Mouse (Mus musculus): Measurements from ENCODE around the gene Gm49320.

Gm49320 gene

DNA sequence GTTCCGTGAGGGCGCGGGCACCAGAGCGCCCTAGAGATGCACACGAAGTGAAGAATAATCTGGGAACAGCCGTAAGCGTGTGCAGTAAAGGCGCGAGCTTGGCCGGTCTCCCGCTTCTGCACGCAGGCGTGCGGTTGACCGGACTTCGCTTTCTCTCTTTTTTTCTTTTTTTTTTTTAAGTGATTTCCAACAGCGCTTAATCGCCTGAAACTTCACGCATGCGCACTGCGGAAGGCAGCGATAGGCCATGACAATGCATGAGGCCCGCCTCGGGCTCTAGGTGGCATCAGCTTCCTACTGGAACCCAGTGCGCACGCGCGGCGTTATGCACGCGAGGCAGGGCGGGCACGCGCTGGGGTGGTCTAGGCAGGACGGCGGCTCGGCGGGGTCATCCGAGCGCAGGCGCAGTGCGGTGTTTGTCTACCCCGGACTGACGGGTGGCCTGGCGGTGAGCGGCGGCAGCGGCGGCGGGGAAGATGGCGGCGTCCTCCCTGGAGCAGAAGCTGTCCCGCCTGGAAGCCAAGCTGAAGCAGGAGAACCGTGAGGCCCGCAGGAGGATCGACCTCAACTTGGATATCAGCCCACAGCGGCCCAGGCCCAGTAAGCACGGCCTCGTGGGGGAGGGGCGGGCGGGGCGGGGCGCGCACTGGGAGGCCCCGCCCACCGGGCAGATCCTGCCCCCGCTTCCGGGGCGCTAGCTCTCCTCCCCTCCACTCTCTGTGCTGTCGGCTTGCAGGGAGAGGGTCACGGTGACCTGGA is at the start of gene Gm49320, which contains the start of gene Map2k7:
Gm49320 (plus strand) TSS at position 432 of the 759 bp plus-strand sequence.
Map2k7 (plus strand) TSS at position 307 of the 759 bp plus-strand sequence.
- DNase-seq (ENCODE audit: low spot score), result peak; percentile 100

DNA sequence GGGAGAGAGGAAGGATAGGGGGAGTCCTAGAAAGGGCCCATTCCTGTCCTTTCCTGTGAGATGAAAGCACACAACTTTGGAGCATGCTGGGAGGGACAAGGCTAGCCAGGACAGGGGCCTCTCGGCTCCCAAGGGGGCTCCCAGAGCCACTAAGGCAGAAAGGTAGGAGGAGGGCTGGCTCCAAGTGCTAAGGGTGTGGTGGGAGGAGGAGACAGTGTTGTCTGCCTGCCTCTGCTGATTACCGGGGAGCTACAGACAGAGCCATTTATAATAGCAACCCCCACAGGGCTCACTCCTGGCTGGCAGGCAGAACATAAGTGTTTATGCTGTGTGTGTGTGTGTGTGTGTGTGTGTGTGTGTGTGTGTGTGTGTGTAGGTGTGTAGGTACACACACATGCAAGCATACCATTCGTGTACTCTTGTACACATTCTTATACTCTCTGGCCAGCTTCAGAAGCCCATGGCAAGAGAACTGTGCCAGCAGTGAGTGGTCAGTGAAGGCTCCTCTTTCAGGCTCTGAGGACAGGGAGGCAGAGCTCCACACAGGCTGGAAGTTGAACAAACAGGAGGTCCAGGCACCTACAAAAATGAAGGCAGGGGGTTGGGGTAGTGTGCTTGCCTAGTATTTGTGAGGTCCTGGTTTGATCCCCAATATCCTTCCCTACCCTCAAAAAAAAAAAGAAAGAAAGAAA is 49.5 kb upstream of the Gm49320 start:
- no peak for DNase-seq (ENCODE audit: low spot score)

DNA sequence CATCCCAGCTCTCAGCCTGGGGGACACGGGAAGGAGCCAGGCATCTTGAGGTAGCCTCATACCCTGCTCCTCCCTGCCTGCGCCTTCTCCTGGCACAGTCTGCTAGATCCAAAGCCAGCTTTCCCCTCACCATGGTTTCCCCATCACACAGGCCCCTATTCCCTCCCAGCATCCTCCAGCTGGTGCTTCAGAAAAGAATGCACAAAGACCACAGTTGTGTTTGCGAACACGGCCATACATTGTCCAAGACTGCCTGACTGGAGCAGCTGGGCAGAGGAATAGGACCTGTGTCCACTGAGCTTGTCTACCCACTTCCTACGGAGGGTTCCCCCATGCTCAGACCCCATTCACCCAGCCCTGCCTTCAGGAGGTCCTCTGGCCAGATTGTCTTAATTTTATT is 46.4 kb upstream of the Gm49320 start:
- DNase-seq (ENCODE audit: low spot score), result no peak

DNA sequence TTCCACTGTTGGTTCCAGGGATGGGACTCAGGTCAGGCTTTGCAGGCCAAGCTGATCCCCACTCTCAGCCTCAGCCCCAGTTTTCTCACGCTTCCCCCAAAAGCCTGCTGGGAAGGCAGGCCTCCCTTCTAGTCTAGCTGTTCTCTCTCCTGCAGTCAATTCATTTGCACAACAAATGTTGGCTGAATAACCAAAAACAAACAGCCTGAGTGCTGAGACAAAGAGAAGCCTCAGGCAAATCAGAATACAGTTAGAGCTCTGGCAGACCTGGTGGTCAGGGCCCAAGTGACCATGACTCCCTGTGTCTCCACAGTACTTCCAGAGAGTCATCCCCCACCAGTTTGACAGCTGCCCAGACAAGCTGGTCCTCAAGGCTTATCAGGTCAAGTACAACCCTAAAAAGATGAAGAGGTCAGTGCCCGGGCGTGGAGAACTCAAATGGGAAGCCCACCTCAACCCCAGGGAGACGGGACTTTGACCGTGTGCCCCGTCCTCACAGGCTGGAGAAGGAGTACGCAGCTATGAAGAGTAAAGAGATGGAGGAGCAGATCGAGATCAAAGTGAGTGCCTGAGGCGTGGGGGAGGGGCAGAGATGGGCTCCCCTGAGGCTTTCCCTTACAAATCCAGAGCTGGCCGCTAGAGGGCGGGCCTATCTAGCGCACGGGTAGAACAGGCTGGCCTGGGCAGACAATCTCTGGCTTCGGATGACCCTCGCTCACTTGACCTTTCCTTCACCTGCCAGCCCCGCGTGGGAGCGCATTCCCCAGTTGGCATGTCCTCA is 45.7 kb upstream of the Gm49320 start:
- peak; percentile 86 for DNase-seq (ENCODE audit: low spot score)

DNA sequence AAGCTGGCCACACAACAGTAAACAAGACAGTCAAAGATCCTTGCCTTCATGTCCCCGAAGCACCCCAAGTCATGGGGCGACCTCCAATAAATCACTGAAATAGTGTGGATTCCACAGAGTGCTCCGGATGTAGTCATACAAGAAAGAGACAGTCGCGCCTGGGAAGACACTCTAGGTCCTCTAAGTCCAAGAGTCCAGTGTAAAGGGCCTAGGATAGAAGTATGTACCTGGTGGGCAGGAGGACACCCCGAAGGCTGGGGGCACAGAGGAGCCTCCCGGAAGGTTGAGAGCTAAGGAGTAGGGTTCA is 45.1 kb upstream of the Gm49320 start:
- DNase-seq (ENCODE audit: low spot score), result no peak

DNA sequence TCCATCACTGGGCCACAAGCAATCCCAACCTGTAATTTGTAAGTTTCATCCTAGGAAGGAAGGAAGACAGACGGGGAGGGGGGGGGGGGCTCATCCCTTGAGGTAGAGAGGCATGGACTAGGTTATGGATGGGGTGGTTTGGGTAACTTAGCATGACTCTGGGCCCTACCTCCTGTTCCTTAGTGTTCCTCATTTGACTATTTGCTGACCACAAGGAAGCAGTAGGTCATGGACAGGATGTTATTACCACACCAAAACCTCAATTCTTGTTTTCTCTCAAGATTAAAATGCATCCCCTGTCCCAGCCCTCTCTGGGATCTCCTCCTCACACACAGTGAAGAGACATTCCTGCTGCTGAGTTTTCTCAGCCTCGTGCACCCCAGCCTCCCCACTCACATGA is 37.3 kb upstream of the Gm49320 start:
- DNase-seq (ENCODE audit: low spot score), result no peak

DNA sequence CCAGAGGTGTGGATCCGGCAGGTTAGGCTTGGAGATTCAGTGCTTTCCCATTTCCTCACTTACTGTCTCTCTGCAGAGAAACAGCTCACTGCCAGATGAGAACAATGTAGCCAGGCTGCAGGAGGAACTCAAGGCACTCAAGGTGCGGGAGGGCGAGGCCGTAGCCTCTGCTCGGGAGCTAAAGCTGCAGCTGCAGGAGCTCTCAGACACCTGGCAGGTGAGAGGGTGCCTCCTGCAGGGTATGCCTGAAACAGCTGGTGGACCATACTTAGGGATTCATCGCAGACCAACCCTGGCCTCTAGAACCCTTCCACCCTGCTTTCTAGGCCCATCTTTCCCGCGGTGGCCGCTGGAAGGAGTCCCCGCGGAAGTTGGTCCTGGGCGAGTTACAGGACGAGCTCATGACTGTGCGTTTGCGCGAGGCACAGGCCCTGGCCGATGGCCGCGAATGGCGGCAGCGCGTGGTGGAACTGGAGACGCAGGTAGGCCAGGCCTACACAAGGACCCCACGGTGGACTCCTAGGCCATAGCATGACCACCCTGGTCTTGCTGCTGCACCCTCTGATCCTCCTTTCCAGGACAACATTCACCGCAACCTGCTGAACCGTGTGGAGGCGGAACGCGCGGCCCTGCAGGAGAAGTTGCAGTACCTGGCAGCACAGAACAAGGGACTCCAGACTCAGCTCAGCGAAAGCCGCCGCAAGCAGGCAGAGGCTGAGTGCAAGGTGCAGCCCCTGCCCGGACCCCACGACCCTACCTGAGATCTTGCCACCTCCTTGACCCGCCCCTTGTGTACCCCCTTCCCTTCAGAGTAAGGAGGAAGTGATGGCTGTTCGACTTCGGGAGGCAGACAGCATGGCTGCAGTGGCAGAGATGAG is 33.2 kb upstream of the Gm49320 start:
- no peak for DNase-seq (ENCODE audit: low spot score)

DNA sequence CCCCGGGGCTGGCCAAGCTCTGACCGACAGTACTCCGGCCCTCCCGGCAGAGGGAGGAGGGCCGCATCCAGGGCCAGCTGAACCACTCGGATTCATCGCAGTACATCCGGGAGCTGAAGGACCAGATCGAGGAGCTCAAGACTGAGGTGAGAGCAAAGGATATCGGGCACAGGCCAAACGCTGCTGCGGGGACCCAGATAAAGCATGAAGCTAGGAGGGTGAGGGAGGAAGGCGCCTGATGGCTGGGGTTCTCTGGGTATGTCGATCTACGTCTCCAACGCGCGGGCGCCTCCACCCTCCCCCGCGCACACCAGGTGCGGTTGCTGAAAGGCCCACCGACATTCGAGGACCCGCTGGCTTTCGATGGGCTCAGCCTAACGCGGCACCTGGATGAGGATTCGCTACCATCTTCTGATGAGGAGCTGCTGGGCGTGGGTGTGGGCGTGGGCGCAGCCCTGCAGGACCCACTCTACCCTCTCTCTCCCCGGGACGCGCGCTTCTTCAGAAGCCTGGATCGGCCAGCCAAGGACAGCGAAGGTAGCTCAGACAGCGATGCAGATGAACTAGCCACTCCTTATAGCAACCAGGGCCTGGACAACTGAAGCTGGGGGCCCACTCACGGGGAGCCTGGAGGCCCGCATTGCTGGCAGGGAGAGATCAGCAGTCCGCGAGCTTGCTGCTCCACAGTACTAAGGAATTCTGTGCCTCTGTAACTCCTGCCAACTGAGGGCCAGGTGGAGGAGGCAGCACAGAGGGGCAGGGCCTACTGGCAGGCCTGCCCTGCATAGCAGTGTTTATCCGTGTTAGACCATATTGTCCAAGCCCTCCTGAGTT is 32.3 kb upstream of the Gm49320 start:
- DNase-seq (ENCODE audit: low spot score), result no peak

DNA sequence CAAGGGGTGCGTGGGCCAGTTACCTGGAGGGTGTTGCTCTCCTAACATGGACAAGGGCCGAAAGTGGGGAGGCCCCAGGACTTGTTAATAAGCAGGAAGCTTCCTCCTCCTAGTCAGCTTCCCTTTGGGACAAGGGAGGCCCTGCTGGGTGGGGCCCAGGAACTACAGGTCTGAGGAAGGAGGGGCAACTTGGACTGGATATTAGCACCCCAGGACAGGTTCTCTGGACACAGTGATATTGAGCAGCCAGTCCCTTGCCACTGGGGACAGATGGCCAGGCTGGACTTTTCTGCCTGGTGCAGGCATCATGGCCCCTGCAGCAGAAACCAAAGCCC is 31.7 kb upstream of the Gm49320 start:
- no peak for DNase-seq (ENCODE audit: low spot score)

DNA sequence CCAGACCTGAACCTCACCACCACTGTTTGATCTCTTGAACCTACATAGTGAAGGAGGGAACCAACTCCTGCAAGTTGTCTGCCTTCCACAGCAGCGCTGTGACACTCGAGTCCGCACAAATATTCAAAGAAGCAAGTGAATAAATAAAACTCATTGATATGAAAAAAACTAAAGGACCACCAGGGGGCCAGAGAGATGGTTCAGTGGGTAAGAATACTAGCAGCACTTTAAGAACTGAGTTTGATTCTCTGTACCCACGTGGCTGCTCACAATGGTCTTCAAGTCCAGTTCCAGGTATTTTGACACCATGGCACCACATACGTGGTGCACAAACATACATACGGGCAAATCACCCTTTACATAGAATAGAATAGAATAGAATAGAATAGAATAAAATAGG is 27.6 kb upstream of the Gm49320 start:
- no peak for DNase-seq (ENCODE audit: low spot score)

DNA sequence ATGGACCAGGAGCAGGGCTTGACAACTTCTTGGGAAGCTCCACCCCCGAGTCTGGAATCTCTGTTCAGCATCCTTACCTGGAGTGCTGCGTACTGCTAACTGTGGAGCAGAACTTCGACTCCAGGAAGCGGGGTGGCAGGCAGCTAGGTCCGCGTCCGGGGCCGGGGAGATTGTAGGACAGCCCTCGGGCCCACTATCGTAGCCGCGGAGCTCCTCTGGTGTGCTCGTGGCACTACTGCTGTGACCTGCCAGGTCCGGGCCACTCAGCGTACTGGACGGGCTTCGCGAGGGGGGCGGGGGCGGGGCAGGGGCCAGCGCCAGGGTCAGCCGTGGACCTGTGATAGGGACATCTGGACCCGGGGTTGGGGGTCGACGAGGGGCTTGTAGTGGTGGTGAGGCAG is 25.9 kb upstream of the Gm49320 start:
- DNase-seq (ENCODE audit: low spot score), result no peak

DNA sequence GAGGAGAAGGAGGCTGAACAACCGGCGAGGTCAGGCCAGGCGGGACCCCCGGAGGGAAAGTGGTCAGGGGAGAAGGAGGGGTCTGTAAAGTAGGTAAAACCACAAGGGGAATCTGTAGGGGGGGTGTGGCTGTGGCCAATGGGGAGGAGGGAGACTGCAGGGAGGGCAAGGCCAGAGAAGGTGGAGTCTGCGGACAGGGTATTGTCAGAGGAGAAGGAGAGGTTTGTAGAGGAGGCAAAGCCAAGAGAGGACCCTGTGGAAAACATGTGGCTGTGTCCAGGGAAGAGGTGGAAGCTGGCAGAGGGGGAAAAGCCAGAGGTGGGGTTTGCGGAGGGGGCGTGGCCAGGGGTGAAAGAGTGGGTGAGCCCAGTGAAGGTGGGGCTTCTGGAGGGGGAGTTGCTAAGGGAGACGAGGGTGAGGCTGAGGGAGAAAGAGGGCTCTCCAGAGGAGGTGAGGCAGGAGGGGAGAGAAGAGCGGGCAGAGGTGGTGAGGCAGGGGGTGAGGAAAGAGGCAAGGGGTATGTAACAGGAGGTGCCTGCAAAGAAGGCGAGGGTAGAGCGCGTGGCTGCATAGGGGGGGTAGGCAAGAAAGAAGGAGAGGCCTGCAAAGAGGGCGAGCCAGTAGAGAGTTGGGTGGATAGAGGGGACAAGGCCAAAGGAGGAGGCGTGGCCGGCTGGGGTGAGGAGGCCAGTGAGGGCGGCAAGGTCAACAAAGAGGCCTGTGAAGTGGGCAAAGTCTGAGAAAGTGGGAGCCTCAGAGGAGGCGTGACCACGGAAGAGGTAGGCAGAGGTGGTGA is 25.3 kb upstream of the Gm49320 start:
- DNase-seq (ENCODE audit: low spot score), result peak; percentile 74

DNA sequence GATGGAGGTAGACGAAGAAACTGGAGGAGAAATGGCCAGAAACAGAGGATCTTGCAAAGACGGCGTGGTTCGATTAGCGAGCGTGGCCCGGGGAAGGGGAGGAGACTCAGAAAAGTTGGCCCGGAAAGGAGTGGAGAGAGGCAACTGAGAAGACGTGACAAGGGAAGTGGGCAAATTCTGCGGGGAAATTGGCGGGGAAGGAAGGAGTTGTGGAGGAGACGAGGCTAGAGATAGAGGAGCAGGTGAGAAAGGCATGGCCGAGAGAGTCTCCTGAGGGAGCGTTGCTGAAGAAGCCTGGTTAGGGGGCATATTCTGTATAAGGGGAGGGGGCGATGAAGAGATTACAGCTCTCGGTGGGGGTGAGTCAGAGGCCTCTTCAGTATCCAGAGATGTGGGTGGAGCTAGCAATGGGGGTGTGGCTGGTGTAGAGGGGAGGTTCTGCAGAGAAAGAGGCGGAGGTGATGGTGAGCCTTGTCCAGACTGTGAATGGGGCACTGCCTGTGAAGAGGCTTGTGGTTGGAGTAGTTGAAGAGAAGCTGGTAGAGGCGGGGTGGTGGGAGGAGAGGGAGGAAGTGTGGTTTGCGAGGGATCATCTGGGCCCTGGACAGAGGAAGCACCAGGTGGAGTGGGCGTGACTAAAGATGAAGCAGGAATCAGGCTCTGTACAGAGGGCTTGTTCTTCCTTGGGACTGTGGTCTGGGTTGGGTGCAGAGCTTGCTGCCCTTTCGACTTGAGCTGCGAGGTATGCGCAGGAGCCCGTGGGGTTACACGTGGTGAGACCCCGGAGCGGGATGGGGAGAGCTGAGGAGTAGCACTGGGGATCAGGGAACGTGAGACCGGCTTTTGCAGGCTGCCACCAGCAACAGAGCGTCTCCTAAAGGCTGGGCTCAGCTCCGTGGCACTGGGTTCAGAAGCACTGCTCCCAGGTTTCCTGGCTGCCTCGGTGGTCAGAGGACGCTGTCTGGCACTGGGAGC is 24.4 kb upstream of the Gm49320 start:
- peak; percentile 89 for DNase-seq (ENCODE audit: low spot score)

DNA sequence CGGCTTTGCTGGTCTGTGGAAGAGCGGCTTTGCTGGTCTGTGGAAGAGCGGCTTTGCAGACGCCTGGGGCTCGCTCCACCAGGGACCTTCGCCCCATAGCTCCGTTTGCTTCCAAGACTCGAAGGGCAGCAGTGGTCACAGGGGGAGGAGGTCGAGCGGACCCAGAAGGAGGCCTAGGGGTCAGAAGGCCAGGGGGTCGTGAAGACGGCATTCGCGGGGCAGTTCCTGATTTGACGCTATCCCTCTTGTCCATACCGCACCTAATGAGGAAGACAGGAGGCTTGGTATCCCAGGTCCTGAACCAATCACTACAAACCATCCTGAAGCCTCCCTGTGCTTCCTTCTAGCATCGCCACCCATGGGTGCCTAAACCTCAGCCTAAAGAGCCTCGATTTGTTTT is 22.4 kb upstream of the Gm49320 start:
- no peak for DNase-seq (ENCODE audit: low spot score)

DNA sequence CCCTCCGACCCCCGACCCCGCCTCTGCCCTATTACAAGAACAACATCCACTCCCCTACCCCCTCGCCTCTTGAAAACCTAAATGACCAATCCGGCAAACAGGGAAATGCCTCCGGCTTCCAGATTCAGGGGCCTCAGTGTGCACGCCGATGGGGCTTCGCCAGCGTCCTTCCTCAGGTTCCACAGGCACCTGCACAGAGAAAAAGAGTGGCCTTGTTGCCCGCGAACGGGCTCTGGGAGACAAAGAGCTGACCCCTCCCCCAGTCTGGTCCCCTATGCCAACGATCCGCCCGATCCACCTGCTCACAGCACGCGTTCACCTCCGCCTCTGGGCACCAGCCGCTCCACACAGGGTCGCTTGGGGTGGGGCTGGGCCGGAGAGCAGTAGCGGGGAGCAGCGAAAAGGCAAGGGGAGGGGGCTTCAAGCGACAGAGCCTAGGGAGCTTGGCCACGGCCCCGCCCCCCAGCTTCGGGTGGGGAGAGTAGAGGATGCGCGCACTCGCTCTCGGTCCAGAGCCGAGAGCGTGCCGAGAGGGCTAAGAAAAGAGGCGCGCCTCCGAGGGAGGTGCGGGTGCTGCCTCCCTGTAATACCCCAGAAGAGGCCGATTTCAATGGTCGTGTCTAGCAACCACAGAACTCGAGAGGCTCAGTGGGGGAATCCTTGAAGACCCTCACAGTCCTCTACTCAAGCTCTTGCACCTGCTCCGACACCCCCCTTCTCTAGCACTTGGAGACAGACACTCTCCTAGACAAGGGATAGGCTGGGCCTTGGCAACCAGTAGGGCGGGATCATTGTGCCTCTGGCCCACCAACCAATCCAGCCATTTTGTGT is 21.7 kb upstream of the Gm49320 start, which contains the start of gene Prr36:
Prr36 (minus strand) TSS at position 669 of the 831 bp plus-strand sequence.
- DNase-seq (ENCODE audit: low spot score), result no peak

DNA sequence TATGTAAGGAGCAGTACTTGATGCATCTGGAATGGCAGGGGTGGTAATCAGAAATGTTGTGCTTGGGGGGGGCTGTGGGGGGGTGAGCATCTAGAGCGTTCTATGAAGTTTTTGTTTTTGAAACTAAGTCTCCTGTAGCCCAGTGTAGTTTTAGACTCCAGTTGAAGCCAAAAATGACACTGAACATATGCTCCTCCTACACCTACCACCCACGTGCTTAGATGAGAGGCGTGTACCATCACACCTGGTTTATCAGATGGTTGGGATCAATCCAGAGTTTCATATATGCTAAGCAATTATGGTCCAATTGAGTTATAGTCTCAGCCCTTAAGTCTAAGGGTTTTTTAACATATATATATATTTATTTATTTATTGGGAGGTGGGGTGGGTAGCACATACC is 19.0 kb upstream of the Gm49320 start:
- no peak for DNase-seq (ENCODE audit: low spot score)

DNA sequence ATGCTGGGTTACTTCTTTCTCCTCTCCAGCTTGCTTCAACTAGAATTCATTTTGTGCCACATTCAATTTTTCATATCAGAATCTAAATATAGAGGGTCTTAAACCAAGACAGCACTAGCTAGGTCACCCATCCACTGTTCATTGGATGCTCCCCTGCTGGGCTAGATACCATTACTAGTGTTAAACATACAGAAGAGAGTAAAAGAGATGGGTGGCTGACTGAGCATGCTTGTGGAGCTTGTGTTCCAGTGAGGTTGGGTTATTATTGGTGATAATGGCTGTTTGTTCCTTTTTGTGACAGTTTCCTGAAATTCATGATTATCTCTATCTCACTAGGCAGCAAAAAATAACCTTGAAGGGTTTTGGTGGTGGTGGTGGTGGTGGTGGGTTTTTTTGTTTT is 16.6 kb upstream of the Gm49320 start:
- DNase-seq (ENCODE audit: low spot score), result no peak

DNA sequence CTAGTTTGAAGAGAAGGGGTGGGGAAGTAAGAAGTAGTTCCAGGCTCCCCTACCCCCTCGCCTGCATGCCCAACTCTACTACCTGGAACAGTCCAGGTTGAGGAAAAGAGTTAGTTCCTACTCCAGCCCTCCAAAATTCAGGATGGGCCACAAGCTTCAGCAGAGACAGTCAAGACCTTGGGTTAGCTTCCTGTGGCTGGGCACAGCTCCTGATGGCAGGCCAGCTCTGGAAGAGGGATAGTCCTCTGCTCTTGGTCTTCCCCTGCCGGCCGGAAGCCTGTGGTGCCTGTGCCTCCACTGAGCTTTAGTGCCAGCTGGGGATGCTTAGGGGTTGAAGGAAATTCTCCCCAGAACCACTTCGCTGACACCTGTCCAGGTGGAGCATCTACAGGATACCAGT is 12.3 kb upstream of the Gm49320 start:
- no peak for DNase-seq (ENCODE audit: low spot score)
